Mouse (Mus musculus): ENCODE measurements around the gene Fuca1. TPM values are rescaled to one million over a fixed set of nuclear protein-coding genes. Genes with fewer than 3 reads are reported as not detected.
A peak's percentile ranks its signal among the peaks of the same experiment; 100 is the strongest.
"Not testable (repeated sequence)": the region's sequence is repeated elsewhere in the genome, so short reads cannot be mapped to it uniquely, and the experiment has no call there.

The Fuca1 gene
- polyA plus RNA-seq, 1 experiment from 2014 or later, result 98.7 TPM

DNA sequence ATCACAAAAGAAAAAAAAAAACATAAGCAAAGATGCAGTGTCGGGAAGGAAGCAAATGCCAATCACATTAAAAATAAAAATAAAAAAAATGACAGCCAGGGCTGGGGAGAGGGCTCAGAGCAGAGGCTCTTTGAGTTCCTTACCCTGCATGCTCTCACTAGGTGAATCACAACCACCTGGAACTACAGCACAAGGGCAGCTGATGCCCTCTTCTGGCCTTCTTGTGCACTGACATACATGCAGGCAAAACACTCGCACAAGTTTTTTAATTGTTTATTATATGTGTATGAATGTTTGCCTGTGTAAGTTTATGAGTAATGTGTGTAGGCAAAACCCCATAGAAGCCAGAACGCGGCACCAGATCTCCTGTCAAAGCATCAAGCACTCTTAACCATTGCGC is 11.3 kb downstream of the Fuca1 start:
- no peak overlapping the region for H3K4me3 ChIP-seq (replicated peaks; ENCODE audit: low read depth, low read length)

DNA sequence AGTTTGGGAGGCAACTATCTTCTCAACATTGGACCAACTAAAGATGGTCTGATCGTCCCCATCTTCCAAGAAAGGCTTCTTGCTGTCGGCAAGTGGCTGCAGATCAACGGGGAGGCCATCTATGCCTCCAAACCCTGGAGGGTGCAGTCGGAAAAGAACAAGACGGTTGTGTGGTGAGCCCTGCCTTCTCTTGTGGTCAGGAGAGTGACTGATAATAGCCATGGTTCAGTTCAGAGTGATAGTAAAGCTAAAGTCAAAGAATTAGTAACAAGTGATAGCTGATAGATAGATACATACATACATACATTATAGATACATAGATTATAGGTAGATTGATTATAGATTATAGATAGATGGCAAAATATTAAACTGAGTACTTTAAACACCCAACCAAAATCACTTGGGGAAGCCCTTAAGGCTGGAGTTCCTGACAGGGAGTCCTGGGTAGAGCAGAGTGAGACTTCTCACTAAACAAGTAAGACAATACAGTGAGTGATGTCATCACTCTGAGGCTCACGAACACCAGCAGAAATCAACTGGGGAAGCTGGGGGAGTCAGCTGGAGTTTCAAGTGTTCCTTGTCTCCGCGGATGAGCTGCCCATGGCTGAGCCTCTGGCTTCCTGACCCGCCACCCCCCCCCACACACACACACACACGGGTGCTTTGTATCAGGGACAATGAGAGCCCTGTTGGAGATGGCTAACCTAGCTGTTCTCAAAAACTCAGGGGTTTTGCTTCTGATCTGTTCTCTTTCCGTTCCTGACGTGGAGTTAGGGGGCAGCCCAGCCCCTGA is 14.4 kb downstream of the Fuca1 start:
- Histone ChIP-seq H3K4me1 (replicated peaks; ENCODE audit: insufficient read depth, low read length) (no peaks in the 10 kb centered on the region), H3K9ac (ENCODE audit: low read depth, low read length) (no peak overlapping the region), H3K4me3 (replicated peaks; ENCODE audit: low read depth, low read length) (no peak overlapping the region), H3K9me3 (replicated peaks; ENCODE audit: low read length) (no peaks in the 10 kb centered on the region), H3K27ac (no peak overlapping the region), H3K4me2 (ENCODE audit: low read length) (no peak overlapping the region), H3K36me3 (ENCODE audit: insufficient read depth, low read length) (0 out of 2 replicates have a peak, but pooled peaks cover 29% of the 10 kb centered on the region), H3K27me3 (ENCODE audit: insufficient read depth, low read length) (no peaks in the 10 kb centered on the region)
- DNase-seq (ENCODE audit: low spot score) (peak; percentile 39), ATAC-seq (replicated peaks; ENCODE audit: low FRiP score, low read depth) (no peak)
- no peak for TF ChIP-seq CTCF (IDR thresholded peaks at IDR 0.05; ENCODE audit: low read depth)
- 57% methylated on average over 12 of the region's 12 CpGs for WGBS

More for the DNA sequence above, 11.3 kb downstream of the Fuca1 start:
- no peak overlapping the region for H3K4me2 ChIP-seq (ENCODE audit: low read length)
- 66% methylated on average over 5 of the region's 5 CpGs for WGBS
- H3K36me3 ChIP-seq (ENCODE audit: insufficient read depth, low read length), result 0 out of 2 replicates have a peak, but pooled peaks cover 24% of the 10 kb centered on the region
- ATAC-seq (replicated peaks; ENCODE audit: low FRiP score, low read depth), result no peak
- TF ChIP-seq CTCF (IDR thresholded peaks at IDR 0.05; ENCODE audit: low read depth), result peak; percentile 81
- no peaks in the 10 kb centered on the region for H3K4me1 ChIP-seq (replicated peaks; ENCODE audit: insufficient read depth, low read length)
- H3K27ac ChIP-seq, result no peak overlapping the region
- H3K9me3 ChIP-seq (replicated peaks; ENCODE audit: low read length), result no peaks in the 10 kb centered on the region
- no peaks in the 10 kb centered on the region for H3K27me3 ChIP-seq (ENCODE audit: insufficient read depth, low read length)
- peak; percentile 55 for DNase-seq (ENCODE audit: low spot score)
- no peak overlapping the region for H3K9ac ChIP-seq (ENCODE audit: low read depth, low read length)

DNA sequence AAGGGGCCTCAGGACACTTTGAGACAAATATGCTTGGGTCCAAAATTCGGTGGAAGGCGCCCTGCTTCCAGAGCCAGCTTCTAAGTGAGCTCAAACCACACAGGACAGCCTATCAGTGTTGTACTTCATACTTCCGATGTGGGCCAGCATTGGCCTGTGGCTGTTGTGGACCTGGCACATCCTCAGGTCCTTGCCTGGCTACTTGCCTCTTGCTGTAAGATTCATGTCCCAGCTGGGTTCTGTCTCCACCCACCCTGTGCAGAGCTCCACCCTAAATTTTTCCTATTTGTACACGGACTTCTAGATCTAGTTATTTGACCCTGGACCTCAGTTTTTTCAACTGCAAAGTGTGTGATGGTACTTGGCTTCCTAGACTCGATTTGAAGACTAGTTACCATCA is 15.0 kb downstream of the Fuca1 start:
- H3K27me3 ChIP-seq (ENCODE audit: insufficient read depth, low read length), result no peaks in the 10 kb centered on the region
- no peak overlapping the region for H3K9ac ChIP-seq (ENCODE audit: low read depth, low read length)
- no peaks in the 10 kb centered on the region for H3K4me1 ChIP-seq (replicated peaks; ENCODE audit: insufficient read depth, low read length)
- WGBS, result 74% methylated on average over 5 of the region's 5 CpGs
- ATAC-seq (replicated peaks; ENCODE audit: low FRiP score, low read depth) (no peak), DNase-seq (ENCODE audit: low spot score) (no peak)
- H3K36me3 ChIP-seq (ENCODE audit: insufficient read depth, low read length), result 0 out of 2 replicates have a peak, but pooled peaks cover 32% of the 10 kb centered on the region
- no peak overlapping the region for H3K4me3 ChIP-seq (replicated peaks; ENCODE audit: low read depth, low read length)
- TF ChIP-seq CTCF (IDR thresholded peaks at IDR 0.05; ENCODE audit: low read depth), result no peak
- no peak overlapping the region for H3K27ac ChIP-seq
- no peaks in the 10 kb centered on the region for H3K9me3 ChIP-seq (replicated peaks; ENCODE audit: low read length)
- no peak overlapping the region for H3K4me2 ChIP-seq (ENCODE audit: low read length)

GRCm38 (mm10) chr4:135938858-135939257 is 18.3 kb downstream of the Fuca1 start:
- 69% methylated on average over 7 of the region's 7 CpGs for WGBS
- Histone ChIP-seq H3K4me2 (ENCODE audit: low read length) (no peak overlapping the region), H3K4me1 (replicated peaks; ENCODE audit: insufficient read depth, low read length) (no peaks in the 10 kb centered on the region), H3K27me3 (ENCODE audit: insufficient read depth, low read length) (no peaks in the 10 kb centered on the region), H3K27ac (no peak overlapping the region), H3K36me3 (ENCODE audit: insufficient read depth, low read length) (0 out of 2 replicates have a peak, but pooled peaks cover 23% of the 10 kb centered on the region), H3K9me3 (replicated peaks; ENCODE audit: low read length) (no peaks in the 10 kb centered on the region), H3K4me3 (replicated peaks; ENCODE audit: low read depth, low read length) (no peak overlapping the region), H3K9ac (ENCODE audit: low read depth, low read length) (no peak overlapping the region)
- ATAC-seq (replicated peaks; ENCODE audit: low FRiP score, low read depth) (no peak), DNase-seq (ENCODE audit: low spot score) (no peak)
- no peak for TF ChIP-seq CTCF (IDR thresholded peaks at IDR 0.05; ENCODE audit: low read depth)

GRCm38 (mm10) chr4:135941026-135941425 is 20.5 kb downstream of the Fuca1 start:
- H3K9ac ChIP-seq (ENCODE audit: low read depth, low read length); ATAC-seq (replicated peaks; ENCODE audit: low FRiP score, low read depth); H3K4me1 ChIP-seq (replicated peaks; ENCODE audit: insufficient read depth, low read length); H3K9me3 ChIP-seq (replicated peaks; ENCODE audit: low read length); H3K27ac ChIP-seq; H3K4me2 ChIP-seq (ENCODE audit: low read length); H3K4me3 ChIP-seq (replicated peaks; ENCODE audit: low read depth, low read length); DNase-seq (ENCODE audit: low spot score); H3K27me3 ChIP-seq (ENCODE audit: insufficient read depth, low read length): not testable (repeated sequence)
- TF ChIP-seq CTCF (IDR thresholded peaks at IDR 0.05; ENCODE audit: low read depth), result peak; percentile 39; the same call in 1 of the 2 replicates
- WGBS, result 86% methylated on average over 8 of the region's 8 CpGs
- 0 out of 2 replicates have a peak, but pooled peaks cover 13% of the 10 kb centered on the region for H3K36me3 ChIP-seq (ENCODE audit: insufficient read depth, low read length)

GRCm38 (mm10) chr4:135942193-135942592 is 21.7 kb downstream of the Fuca1 start:
- Histone ChIP-seq H3K36me3 (ENCODE audit: insufficient read depth, low read length) (0 out of 2 replicates have a peak, but pooled peaks cover 9% of the 10 kb centered on the region), H3K9me3 (replicated peaks; ENCODE audit: low read length) (no peaks in the 10 kb centered on the region), H3K4me1 (replicated peaks; ENCODE audit: insufficient read depth, low read length) (peaks cover 5% of the 10 kb centered on the region; the same call in 1 of the 2 replicates), H3K27me3 (ENCODE audit: insufficient read depth, low read length) (no peaks in the 10 kb centered on the region), H3K4me2 (ENCODE audit: low read length) (no peak overlapping the region), H3K27ac (no peak overlapping the region), H3K9ac (ENCODE audit: low read depth, low read length) (no peak overlapping the region), H3K4me3 (replicated peaks; ENCODE audit: low read depth, low read length) (no peak overlapping the region)
- no peak for ATAC-seq (replicated peaks; ENCODE audit: low FRiP score, low read depth)
- TF ChIP-seq CTCF (IDR thresholded peaks at IDR 0.05; ENCODE audit: low read depth), result no peak
- 85% methylated on average over 6 of the region's 6 CpGs for WGBS
- DNase-seq (ENCODE audit: low spot score), result no peak
